Mouse (Mus musculus): ENCODE results near the gene Anapc1. TPM values are rescaled to one million over a fixed set of nuclear protein-coding genes. Genes with fewer than 3 reads are reported as not detected.

Anapc1 gene
- polyA plus RNA-seq, 1 experiment: 48.1 TPM

DNA sequence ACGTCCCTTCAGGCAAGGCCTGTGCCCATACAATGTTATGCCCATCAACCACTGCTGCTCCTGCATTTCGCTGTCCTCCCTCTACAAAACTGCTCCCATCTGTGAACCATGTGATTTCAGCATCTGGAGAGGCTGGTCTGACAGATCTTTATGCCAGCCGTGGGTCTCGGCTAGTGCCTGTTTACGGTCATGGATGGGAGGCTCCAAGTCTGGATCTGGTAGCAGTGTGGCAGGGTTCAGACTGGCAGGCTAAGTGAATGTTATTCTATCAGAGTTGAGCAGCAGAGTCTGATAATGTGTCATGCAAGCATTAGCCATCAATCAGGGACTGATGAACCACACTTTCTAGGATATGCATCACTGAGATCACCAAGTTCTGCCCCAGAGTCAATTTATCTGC lies 104.3 kb downstream of the Anapc1 start:
- no peaks in the 10 kb centered on the region for H3K4me1 ChIP-seq (ENCODE audit: control insufficient read depth, insufficient read depth, low read length)

DNA sequence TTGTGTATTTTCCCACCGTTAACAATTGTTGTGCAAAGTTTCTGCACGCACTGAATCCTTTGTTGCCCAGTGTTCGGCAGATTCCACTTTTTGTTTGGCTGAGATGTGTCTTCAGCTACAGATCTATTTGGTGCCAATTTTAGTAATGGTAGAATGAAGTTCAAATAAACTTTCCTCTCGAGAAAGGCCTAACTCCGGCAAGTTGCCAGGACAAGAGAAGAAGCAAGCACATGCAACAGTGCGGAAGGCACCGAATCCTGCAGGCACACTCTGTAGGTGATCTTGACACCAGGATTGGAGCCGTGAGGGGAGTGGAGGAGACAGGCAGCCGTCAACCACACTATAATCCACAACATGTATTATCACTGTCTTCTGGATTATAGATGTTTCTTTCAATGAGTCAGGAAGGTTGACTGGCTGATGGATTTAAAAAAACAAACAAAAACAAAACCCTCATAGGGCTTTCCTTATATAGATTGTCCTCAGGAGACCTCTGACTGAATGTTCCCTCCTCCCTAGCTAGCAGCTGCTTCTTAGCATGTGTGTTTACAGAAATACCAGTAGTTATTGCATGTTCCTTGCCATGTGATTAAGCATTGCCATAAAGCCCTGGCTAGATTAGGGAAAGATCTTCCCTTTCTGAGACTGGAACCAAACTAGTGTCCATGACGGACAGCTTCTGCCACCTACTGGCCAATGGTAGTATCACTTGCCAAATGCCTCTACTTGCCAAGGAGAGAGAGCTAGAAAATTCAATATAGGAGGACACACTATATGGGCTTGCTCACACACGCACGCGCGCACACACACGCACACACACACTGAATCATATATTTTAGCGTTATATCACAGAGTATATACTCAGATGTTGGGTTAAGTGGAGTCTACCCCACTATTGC lies 114.2 kb downstream of the Anapc1 start:
- WGBS: 29% methylated on average over 16 of the region's 16 CpGs
- peak; percentile 85 for DNase-seq
- TF ChIP-seq CTCF (IDR thresholded peaks at IDR 0.05; ENCODE audit: insufficient read depth, low read length): peak; percentile 64
- no peak for TF ChIP-seq POLR2A (IDR thresholded peaks at IDR 0.05; ENCODE audit: borderline replicate concordance, extremely low read depth, low read depth, low read length)
- no peak overlapping the region for H3K4me3 ChIP-seq (replicated peaks; ENCODE audit: extremely low read depth, low read depth, low read length)
- H3K4me1 ChIP-seq (ENCODE audit: control insufficient read depth, insufficient read depth, low read length): peaks cover 4% of the 10 kb centered on the region; the same call in 1 of the 2 replicates

More for the DNA sequence above, 104.3 kb downstream of the Anapc1 start:
- 76% methylated on average over 5 of the region's 5 CpGs for WGBS
- no peak overlapping the region for H3K4me3 ChIP-seq (replicated peaks; ENCODE audit: extremely low read depth, low read depth, low read length)
- DNase-seq: no peak
- TF ChIP-seq CTCF (IDR thresholded peaks at IDR 0.05; ENCODE audit: insufficient read depth, low read length) (no peak), POLR2A (IDR thresholded peaks at IDR 0.05; ENCODE audit: borderline replicate concordance, extremely low read depth, low read depth, low read length) (no peak)

DNA sequence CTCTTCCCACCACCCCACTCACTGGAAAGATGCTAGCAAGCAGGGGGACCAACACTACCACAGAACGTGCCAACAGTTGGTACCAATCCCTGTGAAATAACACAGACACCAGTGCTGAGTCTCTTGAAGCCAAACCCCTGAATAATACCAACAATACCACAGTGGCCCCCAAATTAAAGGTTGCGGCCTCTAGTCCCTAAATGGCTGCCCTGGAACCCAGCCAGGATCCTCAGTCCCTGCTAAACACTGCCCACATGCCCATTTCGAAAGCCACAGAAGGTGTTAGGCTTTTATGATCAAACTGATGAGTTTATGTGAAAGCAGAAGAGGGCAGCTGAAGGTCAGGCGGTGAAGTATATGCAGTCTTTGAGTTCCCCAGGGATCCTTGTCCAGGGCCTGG lies 116.2 kb downstream of the Anapc1 start:
- TF ChIP-seq POLR2A (IDR thresholded peaks at IDR 0.05; ENCODE audit: borderline replicate concordance, extremely low read depth, low read depth, low read length) (no peak), CTCF (IDR thresholded peaks at IDR 0.05; ENCODE audit: insufficient read depth, low read length) (no peak)
- Histone ChIP-seq H3K4me1 (ENCODE audit: control insufficient read depth, insufficient read depth, low read length) (peaks cover 4% of the 10 kb centered on the region; the same call in 1 of the 2 replicates), H3K4me3 (replicated peaks; ENCODE audit: extremely low read depth, low read depth, low read length) (no peak overlapping the region)
- WGBS: 80% methylated on average over 4 of the region's 4 CpGs
- DNase-seq: no peak

DNA sequence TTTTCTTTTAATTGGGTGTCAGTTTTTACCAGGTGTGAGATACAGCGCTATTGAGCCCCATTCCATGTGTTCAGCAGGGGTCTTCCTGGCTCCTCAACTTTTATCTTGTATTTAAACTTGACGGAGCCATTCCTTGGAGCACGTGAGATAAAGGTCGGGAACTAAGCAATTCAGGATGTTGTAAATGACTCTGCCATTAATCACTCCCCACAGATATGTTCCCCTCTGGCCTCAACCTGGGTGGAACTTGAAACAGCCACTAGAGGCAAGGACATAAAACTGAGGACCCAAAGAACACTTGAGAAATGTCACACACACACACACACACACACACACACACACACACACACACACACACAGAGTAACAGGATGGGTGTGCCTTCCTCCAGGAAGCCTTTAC lies 118.7 kb downstream of the Anapc1 start:
- H3K4me3 ChIP-seq (replicated peaks; ENCODE audit: extremely low read depth, low read depth, low read length): no peak overlapping the region
- H3K4me1 ChIP-seq (ENCODE audit: control insufficient read depth, insufficient read depth, low read length): peaks cover 4% of the 10 kb centered on the region; the same call in 1 of the 2 replicates
- 42% methylated on average over 4 of the region's 4 CpGs for WGBS
- no peak for DNase-seq
- TF ChIP-seq POLR2A (IDR thresholded peaks at IDR 0.05; ENCODE audit: borderline replicate concordance, extremely low read depth, low read depth, low read length) (no peak), CTCF (IDR thresholded peaks at IDR 0.05; ENCODE audit: insufficient read depth, low read length) (no peak)

DNA sequence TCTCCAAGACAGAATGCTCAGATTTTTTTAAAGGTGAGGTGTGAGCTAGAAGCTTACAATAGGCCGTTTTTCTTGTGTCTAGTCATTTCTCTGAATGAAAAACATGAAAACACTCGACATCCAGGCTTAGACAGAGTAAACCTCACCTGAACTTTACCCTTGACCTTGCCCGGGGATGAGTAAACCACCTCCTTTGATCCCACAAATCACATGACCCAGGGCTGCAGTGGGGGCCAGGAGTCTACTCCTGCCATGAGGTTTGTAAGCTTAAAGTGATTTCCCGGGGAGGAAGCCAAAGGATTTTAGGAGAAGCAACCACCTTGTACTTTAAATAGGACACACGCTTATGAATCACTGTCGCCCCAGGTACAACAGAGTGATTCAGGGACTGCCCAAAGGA lies 119.2 kb downstream of the Anapc1 start:
- peaks cover 3% of the 10 kb centered on the region; the same call in 1 of the 2 replicates for H3K4me1 ChIP-seq (ENCODE audit: control insufficient read depth, insufficient read depth, low read length)
- no peak overlapping the region for H3K4me3 ChIP-seq (replicated peaks; ENCODE audit: extremely low read depth, low read depth, low read length)
- 69% methylated on average over 6 of the region's 6 CpGs for WGBS
- no peak for TF ChIP-seq POLR2A (IDR thresholded peaks at IDR 0.05; ENCODE audit: borderline replicate concordance, extremely low read depth, low read depth, low read length)
- TF ChIP-seq CTCF (IDR thresholded peaks at IDR 0.05; ENCODE audit: insufficient read depth, low read length): no peak
- DNase-seq: no peak

DNA sequence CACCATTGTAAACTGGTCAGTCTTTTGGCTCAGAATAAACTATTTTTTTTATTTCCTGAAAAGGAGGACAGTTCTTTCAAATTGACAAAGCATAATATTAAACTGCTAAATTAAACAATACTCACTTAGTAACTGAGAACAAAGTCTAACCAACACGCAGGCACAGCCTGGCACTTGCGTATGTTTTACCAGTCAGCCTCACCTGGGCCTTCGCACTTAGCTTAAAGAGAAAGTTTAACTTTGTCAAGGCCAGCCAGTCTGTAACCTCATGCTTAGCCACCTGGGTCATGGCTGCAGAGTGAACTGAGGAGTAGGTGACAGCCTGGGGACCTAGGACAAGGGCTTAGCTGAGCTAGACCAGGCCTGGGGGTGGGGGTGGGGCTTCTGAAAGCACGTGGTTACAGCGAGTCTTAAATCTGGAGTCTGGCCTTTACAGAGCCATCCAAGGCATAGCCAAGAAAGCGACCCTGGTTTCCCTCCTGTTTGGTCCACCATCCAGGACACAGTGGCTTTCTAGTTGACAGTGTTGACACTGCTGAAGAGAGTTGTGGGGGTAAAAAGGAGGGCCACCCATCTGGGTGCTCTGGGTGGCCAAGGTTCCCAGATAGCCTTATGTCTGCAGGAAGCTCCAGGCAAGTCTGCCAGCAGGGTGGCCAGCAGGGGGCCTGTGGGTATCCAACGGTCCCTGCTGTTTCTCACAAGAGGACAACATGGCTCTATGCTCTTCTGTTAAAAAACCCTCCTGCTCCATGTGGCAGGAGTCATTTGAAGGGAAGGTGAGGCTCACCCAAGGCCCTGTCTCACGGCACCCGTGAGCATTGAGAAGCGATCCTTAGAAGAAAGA lies 120.7 kb downstream of the Anapc1 start:
- DNase-seq: peak; percentile 16
- peak; percentile 29; the same call in 1 of the 2 replicates for TF ChIP-seq CTCF (IDR thresholded peaks at IDR 0.05; ENCODE audit: insufficient read depth, low read length)
- no peak for TF ChIP-seq POLR2A (IDR thresholded peaks at IDR 0.05; ENCODE audit: borderline replicate concordance, extremely low read depth, low read depth, low read length)
- Histone ChIP-seq H3K4me3 (replicated peaks; ENCODE audit: extremely low read depth, low read depth, low read length) (no peak overlapping the region), H3K4me1 (ENCODE audit: control insufficient read depth, insufficient read depth, low read length) (no peaks in the 10 kb centered on the region)
- 76% methylated on average over 10 of the region's 10 CpGs for WGBS

DNA sequence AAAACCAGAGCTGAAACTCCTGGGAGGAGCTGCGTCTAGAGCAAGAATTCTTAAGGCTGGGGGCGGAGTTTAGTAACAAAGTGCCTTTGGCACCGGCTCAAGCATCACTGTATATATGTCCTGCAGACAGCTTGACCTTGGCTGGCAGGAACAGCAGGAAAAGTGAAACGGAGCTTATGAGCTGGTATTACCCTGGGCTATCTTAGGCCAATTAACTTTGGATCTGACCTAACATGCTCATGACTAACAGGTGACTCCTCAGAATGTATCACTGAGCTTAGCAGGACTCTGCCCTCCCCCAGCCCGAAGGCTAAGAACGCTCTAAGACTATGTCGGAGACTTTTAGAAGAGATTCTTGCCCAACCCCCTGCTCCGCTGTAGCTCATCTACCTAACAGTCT lies 121.3 kb downstream of the Anapc1 start:
- TF ChIP-seq POLR2A (IDR thresholded peaks at IDR 0.05; ENCODE audit: borderline replicate concordance, extremely low read depth, low read depth, low read length) (no peak), CTCF (IDR thresholded peaks at IDR 0.05; ENCODE audit: insufficient read depth, low read length) (no peak)
- Histone ChIP-seq H3K4me3 (replicated peaks; ENCODE audit: extremely low read depth, low read depth, low read length) (no peak overlapping the region), H3K4me1 (ENCODE audit: control insufficient read depth, insufficient read depth, low read length) (no peaks in the 10 kb centered on the region)
- no peak for DNase-seq
- WGBS: 56% methylated on average over 8 of the region's 8 CpGs

DNA sequence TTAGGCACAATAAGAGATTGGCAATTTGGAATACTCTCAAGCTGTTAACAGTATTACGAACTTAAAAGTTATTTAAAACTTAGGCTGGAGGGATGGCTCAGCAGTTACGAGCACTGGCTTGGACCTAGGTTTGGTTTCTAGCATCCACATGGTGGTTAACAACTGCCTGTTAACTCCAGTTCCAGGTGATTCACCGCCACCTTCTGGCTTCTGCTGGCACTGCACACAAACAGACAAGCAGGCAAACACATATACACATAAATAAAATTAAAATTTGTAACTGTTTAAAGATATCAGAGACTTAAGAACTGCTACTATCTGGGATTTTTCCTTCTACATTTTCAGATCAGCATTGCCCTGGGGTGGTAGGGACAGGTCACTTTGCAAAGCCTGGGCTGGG lies 123.0 kb downstream of the Anapc1 start:
- TF ChIP-seq CTCF (IDR thresholded peaks at IDR 0.05; ENCODE audit: insufficient read depth, low read length) (peak; percentile 34), POLR2A (IDR thresholded peaks at IDR 0.05; ENCODE audit: borderline replicate concordance, extremely low read depth, low read depth, low read length) (no peak)
- DNase-seq: no peak
- H3K4me1 ChIP-seq (ENCODE audit: control insufficient read depth, insufficient read depth, low read length): no peaks in the 10 kb centered on the region
- H3K4me3 ChIP-seq (replicated peaks; ENCODE audit: extremely low read depth, low read depth, low read length): no peak overlapping the region
- 92% methylated on average over 3 of the region's 3 CpGs for WGBS

Other genes starting within 250 kb of the Anapc1 start
- gene Spdye4c, start 96.2 kb downstream of the Anapc1 start, polyA plus RNA-seq (2012; rRNA removed): not detected in 2 replicates
- gene Mertk, start 11.6 kb upstream of the Anapc1 start, polyA plus RNA-seq (2012; rRNA removed): 9.9 and 12.6 TPM in 2 replicates
- gene Tmem87b, start 130.7 kb upstream of the Anapc1 start, polyA plus RNA-seq (2012; rRNA removed): 11.1 and 18.5 TPM in 2 replicates
- gene Fbln7, start 175.6 kb upstream of the Anapc1 start, polyA plus RNA-seq (2012; rRNA removed): 0.38 and 1.1 TPM in 2 replicates

Measured in lung, adult 2 months (tissue).